Mouse (Mus musculus) intestine, postnatal 0 days (tissue): ENCODE measurements around the gene Tmem8b. TPM values are rescaled to one million over a fixed set of nuclear protein-coding genes. Genes with fewer than 3 reads are reported as not detected.

Experiments used
- ATAC-seq: fragments of 200-750 bp; cut with Nextera tagmentation; 2 replicates; pipeline ENCODE4 v1.8.0; 2017; ENCODE audit warnings: mild to moderate bottlenecking, moderate TSS enrichment, moderate library complexity
- H3K27ac ChIP-seq: fragments of 300-500 bp; sonication (generic); 2 replicates; pipeline ENCODE4 v1.5.1; 2014; ENCODE audit warnings: mild to moderate bottlenecking, low read depth, low read length, moderate library complexity
- H3K27me3 ChIP-seq: fragments of 300-500 bp; sonication (generic); replicated peaks from 2 replicates; pipeline ENCODE4 v1.6.1; 2014; ENCODE audit warnings: low read length, mixed read lengths; ENCODE audit not compliant: control insufficient read depth, insufficient read depth
- H3K36me3 ChIP-seq: fragments of 300-500 bp; sonication (generic); 2 replicates; pipeline ENCODE4 v1.6.1; 2014; ENCODE audit warnings: mild to moderate bottlenecking, moderate library complexity; ENCODE audit not compliant: control insufficient read depth, insufficient read depth
- H3K4me1 ChIP-seq: fragments of 300-500 bp; sonication (generic); replicated peaks from 2 replicates; pipeline ENCODE4 v1.6.1; 2014; ENCODE audit warnings: antibody characterized with exemption, low read length, mixed read lengths; ENCODE audit not compliant: control insufficient read depth, insufficient read depth
- H3K4me2 ChIP-seq: fragments of 300-500 bp; sonication (generic); replicated peaks from 2 replicates; pipeline ENCODE4 v1.6.1; 2014; ENCODE audit warnings: low read depth, mild to moderate bottlenecking, moderate library complexity
- H3K4me3 ChIP-seq: fragments of 300-500 bp; sonication (generic); 2 replicates; pipeline ENCODE4 v1.5.1; 2014; ENCODE audit warnings: low read depth, low read length
- H3K9ac ChIP-seq: fragments of 300-500 bp; sonication (generic); 2 replicates; pipeline ENCODE4 v1.6.1; 2014; ENCODE audit warnings: mild to moderate bottlenecking, low read depth, low read length
- H3K9me3 ChIP-seq: fragments of 300-500 bp; sonication (generic); 2 replicates; pipeline ENCODE4 v1.6.1; 2016; ENCODE audit warnings: mixed run types; ENCODE audit not compliant: control insufficient read depth
- CTCF ChIP-seq: sonication (generic); IDR thresholded peaks from 2 replicates; pipeline ENCODE4 v1.5.1; 2016; ENCODE audit warnings: low read depth, mild to moderate bottlenecking, control low read depth, antibody characterized with exemption, moderate library complexity
- WGBS: fragments of 180-500 bp; shearing (Covaris S2); extraction: QIAGEN DNeasy Blood & Tissue Kit; methylation state at CpG from one replicate; pipeline ENCODE4 v1.1.7; 2014; 5-methylcytosine and 5-hydroxymethylcytosine counted together
- microRNA-seq: library from miRNA; unstranded; fragments of <30 nt; microRNA quantifications from one replicate; pipeline ENCODE4, GENCODE M21; 2016
- polyA plus RNA-seq: library from polyadenylated mRNA; unstranded; fragments of >200 nt; fragmentation: Nextera tagmentation; extraction: Ambion mirVana; gene quantifications from 2 replicates; pipeline ENCODE4 v1.2.1, GENCODE M21; 2015

Gene Tmem8b
- polyA plus RNA-seq, 1 experiment from 2014 or later, result 1.6 TPM

GRCm38 (mm10) chr4:43738989-43739674 lies 70.4 kb downstream of the Tmem8b start:
- Histone ChIP-seq H3K4me3 (no peak overlapping the region), H3K27me3 (no peaks in the 10 kb centered on the region), H3K9me3 (no peaks in the 10 kb centered on the region), H3K36me3 (no peaks in the 10 kb centered on the region), H3K4me1 (no peaks in the 10 kb centered on the region), H3K9ac (no peak overlapping the region), H3K27ac (no peak overlapping the region), H3K4me2 (no peak overlapping the region)
- WGBS, result 44% methylated on average over 8 of the region's 8 CpGs
- no peak for ATAC-seq
- no peak for TF ChIP-seq CTCF

- no peak overlapping the region for H3K27ac ChIP-seq
- no peaks in the 10 kb centered on the region for H3K4me1 ChIP-seq
- H3K4me2 ChIP-seq, result no peak overlapping the region
- no peak for TF ChIP-seq CTCF
- no peaks in the 10 kb centered on the region for H3K9me3 ChIP-seq
- H3K27me3 ChIP-seq, result no peaks in the 10 kb centered on the region
- 51% methylated on average over 5 of the region's 5 CpGs for WGBS
- H3K9ac ChIP-seq, result no peak overlapping the region
- H3K36me3 ChIP-seq, result no peaks in the 10 kb centered on the region
- no peak for ATAC-seq
- no peak overlapping the region for H3K4me3 ChIP-seq
Observed at GRCm38 (mm10) chr4:43741526-43741925, 72.8 kb downstream of the Tmem8b start.

Small RNA genes lying within 50 kb of the gene (microRNA-seq; reads per million reads assigned to microRNA genes)
- not detected for gene Gm25262

Other genes with a start within 250 kb of the Tmem8b start
- 0.16 TPM in 1 of 2 replicates, not detected in the other for gene Fam166b, start 239.8 kb upstream of the Tmem8b start, polyA plus RNA-seq
- gene Tesk1, start 227.0 kb upstream of the Tmem8b start, polyA plus RNA-seq, result 4.6 and 4.7 TPM in 2 replicates
- 3.2 and 3.7 TPM in 2 replicates for gene Cd72, start 214.3 kb upstream of the Tmem8b start, polyA plus RNA-seq
- not detected in 2 replicates for gene Sit1, start 185.2 kb upstream of the Tmem8b start, polyA plus RNA-seq
- gene Ccdc107, start 176.1 kb upstream of the Tmem8b start, polyA plus RNA-seq, result 79.8 and 83.1 TPM in 2 replicates
- gene Arhgef39, start 169.3 kb upstream of the Tmem8b start, polyA plus RNA-seq, result 10.3 and 12.3 TPM in 2 replicates
- 4.8 and 5.4 TPM in 2 replicates for gene Car9, start 162.0 kb upstream of the Tmem8b start, polyA plus RNA-seq
- 928 and 1,046 TPM in 2 replicates for gene Tpm2, start 145.2 kb upstream of the Tmem8b start, polyA plus RNA-seq
- gene Creb3, start 106.6 kb upstream of the Tmem8b start, polyA plus RNA-seq, result 102 and 114 TPM in 2 replicates
- gene Tln1, start 106.3 kb upstream of the Tmem8b start, polyA plus RNA-seq, result 41.6 and 47.7 TPM in 2 replicates
- gene Rgp1, start 90.3 kb upstream of the Tmem8b start, polyA plus RNA-seq, result 11.3 and 13.0 TPM in 2 replicates
- gene Gba2, start 90.1 kb upstream of the Tmem8b start, polyA plus RNA-seq, result 5.2 and 5.3 TPM in 2 replicates
- not detected in 2 replicates for gene Msmp, start 84.5 kb upstream of the Tmem8b start, polyA plus RNA-seq
- gene Npr2, start 37.0 kb upstream of the Tmem8b start, polyA plus RNA-seq, result 3.5 and 4.1 TPM in 2 replicates
- 0.08 and 0.22 TPM in 2 replicates for gene Spag8, start 15.4 kb upstream of the Tmem8b start, polyA plus RNA-seq
- gene Hint2, start 12.5 kb upstream of the Tmem8b start, polyA plus RNA-seq, result 270 and 305 TPM in 2 replicates
- 6.0 and 6.7 TPM in 2 replicates for gene Fam221b, start 174 bp downstream of the Tmem8b start, polyA plus RNA-seq
- gene Olfr70, start 31.8 kb downstream of the Tmem8b start, polyA plus RNA-seq, result not detected in 2 replicates
- gene Olfr71, start 41.3 kb downstream of the Tmem8b start, polyA plus RNA-seq, result not detected in 2 replicates
- 1.6 and 2.1 TPM in 2 replicates for gene Hrct1, start 58.2 kb downstream of the Tmem8b start, polyA plus RNA-seq
- 0.47 and 0.51 TPM in 2 replicates for gene Spaar, start 61.1 kb downstream of the Tmem8b start, polyA plus RNA-seq
- gene Olfr159, start 102.0 kb downstream of the Tmem8b start, polyA plus RNA-seq, result not detected in 2 replicates
- gene Olfr156, start 154.9 kb downstream of the Tmem8b start, polyA plus RNA-seq, result not detected in 2 replicates
- not detected in 2 replicates for gene Olfr157, start 171.2 kb downstream of the Tmem8b start, polyA plus RNA-seq
- gene Olfr155, start 182.6 kb downstream of the Tmem8b start, polyA plus RNA-seq, result not detected in 2 replicates
- gene Reck, start 206.6 kb downstream of the Tmem8b start, polyA plus RNA-seq, result 5.7 and 5.9 TPM in 2 replicates